Mouse (Mus musculus) spleen, adult 2 months (tissue): ENCODE data around the gene Apbb2.

ENCODE experiments used
- CTCF ChIP-seq: fragments of 200-500 bp; IDR thresholded peaks from 2 replicates; pipeline ENCODE4 v1.5.1; 2011; ENCODE audit warnings: mild to moderate bottlenecking, inconsistent platforms; ENCODE audit not compliant: insufficient read depth, insufficient read length, insufficient replicate concordance; ENCODE audit errors: extremely low read depth
- POLR2A ChIP-seq: fragments of 200-500 bp; IDR thresholded peaks from 2 replicates; pipeline ENCODE4 v1.6.1; 2011; ENCODE audit warnings: low read depth, low read length, inconsistent platforms

DNA sequence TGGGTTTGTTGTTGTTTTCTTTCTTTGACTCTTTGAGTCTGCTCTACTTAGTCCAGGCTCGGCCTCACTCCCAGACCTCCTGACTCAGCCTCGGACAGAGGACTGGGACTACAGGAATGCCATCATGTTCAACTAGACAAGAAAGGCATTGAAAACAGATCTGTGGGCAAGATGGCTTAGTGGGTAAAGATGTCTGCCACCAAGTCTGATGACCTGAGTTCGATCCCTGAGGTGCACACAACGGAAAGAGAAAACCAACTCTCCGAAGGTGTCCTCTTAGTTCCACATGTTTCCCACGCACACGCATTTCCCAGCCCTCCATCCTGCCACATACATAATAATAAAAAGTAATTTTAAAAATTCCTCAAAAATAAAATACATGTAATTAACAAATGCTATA lies 106.1 kb downstream of the Apbb2 start:
- TF ChIP-seq POLR2A (no peak), CTCF (no peak)
